Mouse (Mus musculus): ENCODE results near the gene Olfr1131. TPM values are rescaled to one million over a fixed set of nuclear protein-coding genes. Genes with fewer than 3 reads are reported as not detected.
"Not testable (repeated sequence)": the region's sequence is repeated elsewhere in the genome, so short reads cannot be mapped to it uniquely, and the experiment has no call there.

Gene Olfr1131
- polyA plus RNA-seq (2015; fragmentation: Nextera tagmentation; extraction: Ambion mirVana), result not detected in 2 replicates

DNA sequence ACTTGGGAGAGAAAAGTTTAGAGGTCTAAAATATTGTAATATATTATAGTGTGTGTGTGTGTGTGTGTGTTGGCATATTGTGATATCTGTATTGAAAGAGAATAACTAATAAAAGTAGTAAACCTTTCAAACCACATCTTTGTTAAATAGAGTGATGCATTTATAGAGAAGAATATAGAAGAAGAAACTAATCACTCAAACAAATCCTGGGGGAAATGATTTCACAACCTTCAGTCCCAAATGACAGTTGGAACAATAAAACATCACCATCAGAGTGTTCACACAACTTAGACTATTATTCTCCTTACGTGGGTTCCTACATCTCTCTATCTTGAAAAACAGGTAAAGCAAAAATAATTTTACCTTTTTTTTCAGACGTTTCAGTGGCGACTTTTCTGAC, at the start of gene Olfr1131:
TSS of gene Olfr1131 (plus strand) at position 301 of the 400 bp plus-strand sequence.
- no peak for ATAC-seq (ENCODE audit: insufficient number of reproducible peaks, low FRiP score, low TSS enrichment, low read depth)
- H3K4me2 ChIP-seq (replicated peaks), result no peak within 1 kb of the TSS
- H3K36me3 ChIP-seq, result no peaks in the 10 kb centered on the region
- H3K27ac ChIP-seq (replicated peaks), result no peak within 1 kb of the TSS
- no peaks in the 10 kb centered on the region for H3K4me1 ChIP-seq
- WGBS, result 69% methylated on average over 3 of the region's 3 CpGs
- no peak within 1 kb of the TSS for H3K4me3 ChIP-seq (replicated peaks)
- H3K9ac ChIP-seq, result no peak within 1 kb of the TSS
- no peaks in the 10 kb centered on the region for H3K27me3 ChIP-seq
- H3K9me3 ChIP-seq (replicated peaks), result no peaks in the 10 kb centered on the region

DNA sequence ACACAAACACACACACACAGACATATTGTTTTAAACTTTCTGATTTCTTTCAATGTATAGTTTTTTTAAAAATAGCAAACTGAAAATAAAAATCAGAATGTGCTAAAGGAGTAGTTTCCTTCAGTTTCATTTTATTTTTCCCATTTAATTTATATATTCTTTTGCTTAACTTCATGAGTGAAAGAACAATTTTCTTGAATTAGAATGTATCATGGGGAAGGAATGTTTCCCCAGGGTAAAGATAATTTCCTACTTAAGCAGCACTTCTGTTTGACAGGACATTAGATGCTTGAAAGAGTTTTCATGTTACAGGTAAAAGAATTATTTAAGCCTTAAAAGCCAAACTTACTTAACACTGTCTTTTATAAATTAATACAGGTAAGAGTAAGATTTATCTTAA, 21.0 kb upstream of the Olfr1131 start, which contains the start of gene Olfr1130:
TSS of gene Olfr1130 (plus strand) at position 301 of the 400 bp plus-strand sequence.
- not testable (repeated sequence) for ATAC-seq (ENCODE audit: insufficient number of reproducible peaks, low FRiP score, low TSS enrichment, low read depth); H3K4me1 ChIP-seq

DNA sequence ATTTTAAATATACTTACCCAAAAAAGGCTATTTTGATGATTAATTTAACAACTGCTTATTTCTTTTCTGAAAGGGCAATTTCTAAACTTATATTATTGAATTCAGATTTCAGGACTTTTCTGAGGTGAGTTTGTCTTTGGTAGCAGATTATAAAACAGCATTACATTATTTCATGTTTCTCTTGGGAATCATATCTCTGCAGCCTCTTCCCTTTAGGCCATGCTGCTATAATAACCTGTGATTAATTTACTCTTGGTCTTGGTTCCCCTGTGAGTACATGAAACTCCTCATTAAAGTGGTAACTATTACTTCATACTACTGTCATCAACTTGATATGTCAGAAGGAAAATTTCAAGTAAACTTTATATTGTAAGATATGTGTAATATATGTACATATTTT, 10.5 kb downstream of the Olfr1131 start, which contains the start of gene Olfr1132:
TSS of gene Olfr1132 (minus strand) at position 101 of the 400 bp plus-strand sequence.
- Histone ChIP-seq H3K4me3 (replicated peaks) (no peak within 1 kb of the TSS), H3K27me3 (no peaks in the 10 kb centered on the region), H3K9ac (no peak within 1 kb of the TSS), H3K4me1 (no peaks in the 10 kb centered on the region), H3K4me2 (replicated peaks) (no peak within 1 kb of the TSS), H3K27ac (replicated peaks) (no peak within 1 kb of the TSS), H3K36me3 (no peaks in the 10 kb centered on the region), H3K9me3 (replicated peaks) (no peaks in the 10 kb centered on the region)
- no peak for ATAC-seq (ENCODE audit: insufficient number of reproducible peaks, low FRiP score, low TSS enrichment, low read depth)

More for the DNA sequence above, 21.0 kb upstream of the Olfr1131 start, which contains the start of gene Olfr1130:
- not testable (repeated sequence) for H3K9ac ChIP-seq; H3K4me2 ChIP-seq (replicated peaks); H3K36me3 ChIP-seq; H3K4me3 ChIP-seq (replicated peaks); H3K9me3 ChIP-seq (replicated peaks); H3K27me3 ChIP-seq; H3K27ac ChIP-seq (replicated peaks)

DNA sequence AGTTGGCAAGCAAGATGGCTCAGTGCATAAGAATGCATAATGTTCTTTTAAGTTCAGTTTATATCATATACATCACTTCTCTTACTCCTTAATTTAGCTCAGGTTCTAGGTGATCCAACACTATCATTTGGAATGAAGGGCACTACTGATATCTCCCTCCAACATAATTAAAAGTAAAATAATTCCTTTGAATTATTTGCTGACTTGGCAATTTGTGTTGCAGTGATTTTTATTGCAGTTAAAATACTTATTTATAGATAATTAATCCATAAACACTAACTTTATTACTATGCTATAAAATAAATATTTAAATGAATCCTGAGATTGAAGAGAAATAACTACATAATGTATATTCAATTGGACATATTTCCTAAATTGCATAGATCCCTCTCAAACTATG, 15.5 kb downstream of the Olfr1131 start:
- Histone ChIP-seq H3K4me3 (replicated peaks) (no peak overlapping the region), H3K27me3 (no peaks in the 10 kb centered on the region), H3K4me1 (no peaks in the 10 kb centered on the region), H3K27ac (replicated peaks) (no peak overlapping the region), H3K4me2 (replicated peaks) (no peak overlapping the region), H3K36me3 (no peaks in the 10 kb centered on the region), H3K9me3 (replicated peaks) (no peaks in the 10 kb centered on the region), H3K9ac (no peak overlapping the region)
- no peak for ATAC-seq (ENCODE audit: insufficient number of reproducible peaks, low FRiP score, low TSS enrichment, low read depth)

DNA sequence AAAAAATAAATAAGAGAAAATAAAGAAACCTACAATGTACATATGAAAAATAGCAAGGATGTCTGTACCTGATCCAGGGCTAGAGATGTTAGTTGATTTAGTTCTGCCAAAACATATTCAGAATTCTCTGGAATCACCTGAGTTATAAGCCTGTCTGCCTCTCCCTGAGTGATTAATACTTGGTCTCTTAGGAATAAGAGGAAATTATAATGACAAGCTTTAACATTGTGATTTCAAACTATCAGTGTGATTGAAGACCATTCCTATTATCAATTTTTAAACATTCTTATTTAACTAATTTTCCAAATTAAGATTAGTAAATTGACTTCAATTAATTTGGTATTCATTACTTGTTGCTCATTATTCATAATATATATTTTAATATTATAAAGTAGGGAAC, 20.4 kb downstream of the Olfr1131 start, which contains the start of gene Olfr1133:
TSS of gene Olfr1133 (minus strand) at position 101 of the 400 bp plus-strand sequence.
- Histone ChIP-seq H3K4me3 (replicated peaks) (no peak within 1 kb of the TSS), H3K9me3 (replicated peaks) (no peaks in the 10 kb centered on the region), H3K4me1 (no peaks in the 10 kb centered on the region), H3K9ac (no peak within 1 kb of the TSS), H3K27me3 (no peaks in the 10 kb centered on the region), H3K36me3 (no peaks in the 10 kb centered on the region), H3K4me2 (replicated peaks) (no peak within 1 kb of the TSS), H3K27ac (replicated peaks) (no peak within 1 kb of the TSS)
- ATAC-seq (ENCODE audit: insufficient number of reproducible peaks, low FRiP score, low TSS enrichment, low read depth), result no peak

DNA sequence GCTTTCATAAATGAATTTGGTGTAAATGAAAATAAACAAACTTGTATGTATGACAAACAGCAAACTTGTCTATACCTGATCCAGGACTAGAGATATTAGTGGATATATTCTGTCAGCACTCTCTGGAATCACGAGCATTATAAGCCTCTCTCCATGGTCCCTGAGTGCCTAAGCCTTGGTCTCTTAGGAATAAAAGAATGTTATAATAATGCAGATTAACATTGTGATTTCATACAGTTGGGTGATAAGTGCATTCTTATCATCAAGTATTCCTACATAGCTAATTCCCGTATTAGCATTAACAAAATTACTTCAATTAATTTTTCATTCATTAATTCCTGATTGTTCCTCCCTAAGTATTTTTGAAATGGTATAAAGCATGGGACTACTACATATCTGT, 31.5 kb downstream of the Olfr1131 start, which contains the start of gene Olfr1134:
TSS of gene Olfr1134 (minus strand) at position 101 of the 400 bp plus-strand sequence.
- Histone ChIP-seq H3K4me1 (no peaks in the 10 kb centered on the region), H3K9ac (no peak within 1 kb of the TSS), H3K27me3 (no peaks in the 10 kb centered on the region), H3K4me3 (replicated peaks) (no peak within 1 kb of the TSS), H3K36me3 (no peaks in the 10 kb centered on the region), H3K9me3 (replicated peaks) (no peaks in the 10 kb centered on the region), H3K27ac (replicated peaks) (no peak within 1 kb of the TSS), H3K4me2 (replicated peaks) (no peak within 1 kb of the TSS)
- no peak for ATAC-seq (ENCODE audit: insufficient number of reproducible peaks, low FRiP score, low TSS enrichment, low read depth)
- 78% methylated on average over 2 of the region's 2 CpGs for WGBS

DNA sequence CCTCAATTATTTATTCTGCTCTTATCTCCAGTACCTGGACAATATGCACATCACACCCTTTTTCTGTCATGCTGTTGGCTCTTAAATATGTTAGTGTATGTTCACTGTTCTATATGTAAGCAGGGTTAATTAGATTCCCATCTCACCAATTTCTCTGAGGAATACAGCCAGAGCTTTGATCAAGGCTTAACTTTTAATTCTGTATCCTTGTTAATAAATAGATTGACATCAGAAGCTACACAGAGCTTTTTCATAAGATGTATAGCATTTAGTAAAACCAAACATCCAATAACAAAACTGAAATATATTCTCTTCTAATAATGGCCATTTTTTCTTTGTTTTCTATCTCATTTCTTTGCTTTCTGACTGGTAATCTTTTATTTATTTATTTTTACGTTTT, 46.7 kb downstream of the Olfr1131 start, which contains the start of gene Olfr1135:
TSS of gene Olfr1135 (minus strand) at position 101 of the 400 bp plus-strand sequence.
- 12% methylated on average over 1 of the region's 1 CpGs for WGBS
- Histone ChIP-seq H3K36me3 (no peaks in the 10 kb centered on the region), H3K4me2 (replicated peaks) (no peak within 1 kb of the TSS), H3K4me1 (no peaks in the 10 kb centered on the region), H3K27ac (replicated peaks) (no peak within 1 kb of the TSS), H3K27me3 (no peaks in the 10 kb centered on the region), H3K9me3 (replicated peaks) (no peaks in the 10 kb centered on the region), H3K4me3 (replicated peaks) (no peak within 1 kb of the TSS), H3K9ac (no peak within 1 kb of the TSS)
- no peak for ATAC-seq (ENCODE audit: insufficient number of reproducible peaks, low FRiP score, low TSS enrichment, low read depth)

Other genes with a start within 250 kb of the Olfr1131 start
- gene Olfr1122, start 241.3 kb upstream of the Olfr1131 start, polyA plus RNA-seq (2015; fragmentation: Nextera tagmentation; extraction: Ambion mirVana), result 0.09 and 0.16 TPM in 2 replicates
- 0.14 and 0.23 TPM in 2 replicates for gene Olfr1123, start 210.5 kb upstream of the Olfr1131 start, polyA plus RNA-seq (2015; fragmentation: Nextera tagmentation; extraction: Ambion mirVana)
- 0.07 TPM in 1 of 2 replicates, not detected in the other for gene Olfr1124, start 196.8 kb upstream of the Olfr1131 start, polyA plus RNA-seq (2015; fragmentation: Nextera tagmentation; extraction: Ambion mirVana)
- not detected in 2 replicates for gene Olfr1126, start 173.1 kb upstream of the Olfr1131 start, polyA plus RNA-seq (2015; fragmentation: Nextera tagmentation; extraction: Ambion mirVana)
- gene Pramel7, start 130.0 kb upstream of the Olfr1131 start, polyA plus RNA-seq (2015; fragmentation: Nextera tagmentation; extraction: Ambion mirVana), result not detected in 2 replicates
- not detected in 2 replicates for gene Pramel6, start 120.5 kb upstream of the Olfr1131 start, polyA plus RNA-seq (2015; fragmentation: Nextera tagmentation; extraction: Ambion mirVana)
- gene Olfr153, start 95.3 kb upstream of the Olfr1131 start, polyA plus RNA-seq (2015; fragmentation: Nextera tagmentation; extraction: Ambion mirVana), result not detected in 2 replicates
- gene Olfr1128, start 81.6 kb upstream of the Olfr1131 start, polyA plus RNA-seq (2015; fragmentation: Nextera tagmentation; extraction: Ambion mirVana), result not detected in 2 replicates
- gene Olfr1129, start 53.2 kb upstream of the Olfr1131 start, polyA plus RNA-seq (2015; fragmentation: Nextera tagmentation; extraction: Ambion mirVana), result 0.17 TPM in 1 of 2 replicates, not detected in the other
- not detected in 2 replicates for gene Olfr1130, start 20.9 kb upstream of the Olfr1131 start, polyA plus RNA-seq (2015; fragmentation: Nextera tagmentation; extraction: Ambion mirVana)
- not detected in 2 replicates for gene Olfr1132, start 10.4 kb downstream of the Olfr1131 start, polyA plus RNA-seq (2015; fragmentation: Nextera tagmentation; extraction: Ambion mirVana)
- 0.24 and 0.49 TPM in 2 replicates for gene Olfr1133, start 20.3 kb downstream of the Olfr1131 start, polyA plus RNA-seq (2015; fragmentation: Nextera tagmentation; extraction: Ambion mirVana)
- not detected in 2 replicates for gene Olfr1134, start 31.4 kb downstream of the Olfr1131 start, polyA plus RNA-seq (2015; fragmentation: Nextera tagmentation; extraction: Ambion mirVana)
- not detected in 2 replicates for gene Olfr1135, start 46.6 kb downstream of the Olfr1131 start, polyA plus RNA-seq (2015; fragmentation: Nextera tagmentation; extraction: Ambion mirVana)
- gene Olfr1136, start 66.8 kb downstream of the Olfr1131 start, polyA plus RNA-seq (2015; fragmentation: Nextera tagmentation; extraction: Ambion mirVana), result not detected in 2 replicates
- 0.16 TPM in 1 of 2 replicates, not detected in the other for gene Olfr1137, start 86.1 kb downstream of the Olfr1131 start, polyA plus RNA-seq (2015; fragmentation: Nextera tagmentation; extraction: Ambion mirVana)
- gene Olfr1138, start 112.9 kb downstream of the Olfr1131 start, polyA plus RNA-seq (2015; fragmentation: Nextera tagmentation; extraction: Ambion mirVana), result not detected in 2 replicates
- 0.39 TPM in 1 of 2 replicates, not detected in the other for gene Olfr1140, start 116.6 kb downstream of the Olfr1131 start, polyA plus RNA-seq (2015; fragmentation: Nextera tagmentation; extraction: Ambion mirVana)
- not detected in 2 replicates for gene Olfr1141, start 126.9 kb downstream of the Olfr1131 start, polyA plus RNA-seq (2015; fragmentation: Nextera tagmentation; extraction: Ambion mirVana)
- 0.17 TPM in 1 of 2 replicates, not detected in the other for gene Olfr152, start 152.4 kb downstream of the Olfr1131 start, polyA plus RNA-seq (2015; fragmentation: Nextera tagmentation; extraction: Ambion mirVana)
- gene Olfr1143, start 173.5 kb downstream of the Olfr1131 start, polyA plus RNA-seq (2015; fragmentation: Nextera tagmentation; extraction: Ambion mirVana), result 0.27 TPM in 1 of 2 replicates, not detected in the other
- gene Olfr1145, start 182.7 kb downstream of the Olfr1131 start, polyA plus RNA-seq (2015; fragmentation: Nextera tagmentation; extraction: Ambion mirVana), result not detected in 2 replicates
- not detected in 2 replicates for gene Olfr1148, start 203.4 kb downstream of the Olfr1131 start, polyA plus RNA-seq (2015; fragmentation: Nextera tagmentation; extraction: Ambion mirVana)
- 0.04 TPM in 1 of 2 replicates, not detected in the other for gene Olfr1150-ps1, start 216.9 kb downstream of the Olfr1131 start, polyA plus RNA-seq (2015; fragmentation: Nextera tagmentation; extraction: Ambion mirVana)
- gene Olfr1151, start 228.8 kb downstream of the Olfr1131 start, polyA plus RNA-seq (2015; fragmentation: Nextera tagmentation; extraction: Ambion mirVana), result not detected in 2 replicates
- 0.05 TPM in 1 of 2 replicates, not detected in the other for gene Olfr1152, start 239.4 kb downstream of the Olfr1131 start, polyA plus RNA-seq (2015; fragmentation: Nextera tagmentation; extraction: Ambion mirVana)

All from embryonic facial prominence, embryonic 15.5 days (tissue).